Mouse (Mus musculus) forebrain, embryonic 10.5 days (tissue): ENCODE data around the gene Sapcd2. TPM values are rescaled to one million over a fixed set of nuclear protein-coding genes. Genes with fewer than 3 reads are reported as not detected.
"Not testable (repeated sequence)": the region's sequence is repeated elsewhere in the genome, so short reads cannot be mapped to it uniquely, and the experiment has no call there.

Source experiments
- DNase-seq: peaks from one replicate; pipeline ENCODE4 v3.0.0-alpha.2; 2017; ENCODE audit warnings: low spot score; ENCODE audit errors: extremely low spot score
- H3K27ac ChIP-seq: fragments of 300-500 bp; sonication (generic); 2 replicates; pipeline ENCODE4 v1.5.1; 2016; ENCODE audit warnings: mild to moderate bottlenecking
- H3K27me3 ChIP-seq: fragments of 300-500 bp; sonication (generic); 2 replicates; pipeline ENCODE4 v1.6.1; 2016; ENCODE audit warnings: mild to moderate bottlenecking; ENCODE audit not compliant: poor library complexity, severe bottlenecking
- H3K36me3 ChIP-seq: fragments of 300-500 bp; sonication (generic); replicated peaks from 2 replicates; pipeline ENCODE4 v1.6.1; 2016; ENCODE audit warnings: mild to moderate bottlenecking, moderate library complexity
- H3K4me1 ChIP-seq: fragments of 300-500 bp; sonication (generic); 2 replicates; pipeline ENCODE4 v1.6.1; 2016
- H3K4me3 ChIP-seq: fragments of 300-500 bp; sonication (generic); 2 replicates; pipeline ENCODE4 v1.5.1; 2016; ENCODE audit warnings: mild to moderate bottlenecking, moderate library complexity
- H3K9me3 ChIP-seq: fragments of 300-500 bp; sonication (generic); 2 replicates; pipeline ENCODE4 v1.6.1; 2016; ENCODE audit warnings: mild to moderate bottlenecking, moderate library complexity
- WGBS: fragments of 180-500 bp; shearing (Covaris S2); methylation state at CpG from one replicate; pipeline ENCODE4 v1.1.7; 2016; 5-methylcytosine and 5-hydroxymethylcytosine counted together
- polyA plus RNA-seq: library from polyadenylated mRNA; unstranded; fragments of >200 nt; fragmentation: Nextera tagmentation; extraction: Ambion mirVana; gene quantifications from 2 replicates; pipeline ENCODE4 v1.2.1, GENCODE M21; 2016

Gene Sapcd2
- polyA plus RNA-seq, 1 experiment from 2014 or later, result 96.1 TPM

GRCm38 (mm10) chr2:25413436-25413835, 41.3 kb downstream of the Sapcd2 start:
- not testable (repeated sequence) for H3K27ac ChIP-seq, DNase-seq

GRCm38 (mm10) chr2:25417426-25417825, 45.3 kb downstream of the Sapcd2 start:
- peaks cover 13% of the 10 kb centered on the region; the same call in 1 of the 2 replicates for H3K4me1 ChIP-seq
- no peak overlapping the region for H3K4me3 ChIP-seq
- 16% methylated on average over 3 of the region's 3 CpGs for WGBS
- no peaks in the 10 kb centered on the region for H3K9me3 ChIP-seq
- no peak overlapping the region for H3K27ac ChIP-seq
- H3K27me3 ChIP-seq, result peaks cover 3% of the 10 kb centered on the region; the same call in 1 of the 2 replicates
- DNase-seq, result no peak
- no peaks in the 10 kb centered on the region for H3K36me3 ChIP-seq

More at GRCm38 (mm10) chr2:25413436-25413835, 41.3 kb downstream of the Sapcd2 start:
- H3K27me3 ChIP-seq, H3K4me3 ChIP-seq, H3K4me1 ChIP-seq, H3K9me3 ChIP-seq: not testable (repeated sequence)
- H3K36me3 ChIP-seq, result peaks cover 11% of the 10 kb centered on the region

- Histone ChIP-seq H3K27ac (no peak overlapping the region), H3K27me3 (peaks cover 46% of the 10 kb centered on the region), H3K4me3 (no peak overlapping the region), H3K4me1 (peaks cover 21% of the 10 kb centered on the region), H3K9me3 (no peaks in the 10 kb centered on the region), H3K36me3 (no peaks in the 10 kb centered on the region)
- DNase-seq, result peak; percentile 64
- 20% methylated on average over 3 of the region's 3 CpGs for WGBS
Observed at GRCm38 (mm10) chr2:25421896-25422295, 49.8 kb downstream of the Sapcd2 start.

- Histone ChIP-seq H3K4me1 (peaks cover 15% of the 10 kb centered on the region), H3K27me3 (peaks cover 46% of the 10 kb centered on the region), H3K9me3 (no peaks in the 10 kb centered on the region), H3K36me3 (no peaks in the 10 kb centered on the region), H3K4me3 (no peak within 1 kb of the TSS), H3K27ac (no peak within 1 kb of the TSS; the same call in 1 of the 2 replicates)
- no peak for DNase-seq
- WGBS, result 73% methylated on average over 17 of the region's 17 CpGs
Observed at GRCm38 (mm10) chr2:25422587-25423410, 50.7 kb downstream of the Sapcd2 start, which contains the start of gene Fut7. Gene Fut7, plus strand, starts transcription at chr2:25423267.

GRCm38 (mm10) chr2:25423626-25424025, 51.5 kb downstream of the Sapcd2 start:
- H3K9me3 ChIP-seq, result no peaks in the 10 kb centered on the region
- H3K27me3 ChIP-seq, result peaks cover 46% of the 10 kb centered on the region
- H3K4me1 ChIP-seq, result peaks cover 20% of the 10 kb centered on the region
- no peaks in the 10 kb centered on the region for H3K36me3 ChIP-seq
- H3K4me3 ChIP-seq, result no peak overlapping the region
- 89% methylated on average over 1 of the region's 1 CpGs for WGBS
- no peak overlapping the region for H3K27ac ChIP-seq
- no peak for DNase-seq

- H3K36me3 ChIP-seq, result no peaks in the 10 kb centered on the region
- WGBS, result 47% methylated on average over 27 of the region's 27 CpGs
- H3K27me3 ChIP-seq, result peaks cover 63% of the 10 kb centered on the region
- no peak for DNase-seq
- H3K4me1 ChIP-seq, result peaks cover 38% of the 10 kb centered on the region
- no peak overlapping the region for H3K27ac ChIP-seq
- no peak overlapping the region for H3K4me3 ChIP-seq
- no peaks in the 10 kb centered on the region for H3K9me3 ChIP-seq
Observed at GRCm38 (mm10) chr2:25425481-25425880, 53.4 kb downstream of the Sapcd2 start.

GRCm38 (mm10) chr2:25426721-25427191, 54.6 kb downstream of the Sapcd2 start:
- peak; percentile 82 for DNase-seq
- Histone ChIP-seq H3K4me3 (no peak overlapping the region), H3K36me3 (no peaks in the 10 kb centered on the region), H3K4me1 (peaks cover 50% of the 10 kb centered on the region), H3K9me3 (no peaks in the 10 kb centered on the region), H3K27ac (no peak overlapping the region), H3K27me3 (peaks cover 70% of the 10 kb centered on the region)
- WGBS, result 27% methylated on average over 5 of the region's 5 CpGs

GRCm38 (mm10) chr2:25427256-25427655, 55.1 kb downstream of the Sapcd2 start:
- no peak overlapping the region for H3K4me3 ChIP-seq
- no peaks in the 10 kb centered on the region for H3K36me3 ChIP-seq
- H3K27ac ChIP-seq, result no peak overlapping the region
- peaks cover 50% of the 10 kb centered on the region for H3K4me1 ChIP-seq
- H3K9me3 ChIP-seq, result no peaks in the 10 kb centered on the region
- no peak for DNase-seq
- peaks cover 69% of the 10 kb centered on the region for H3K27me3 ChIP-seq
- WGBS, result 92% methylated on average over 5 of the region's 5 CpGs

Other genes starting within 250 kb of the Sapcd2 start
- 37.4 and 40.7 TPM in 2 replicates for gene Nrarp, start 191.6 kb upstream of the Sapcd2 start, polyA plus RNA-seq
- gene Tor4a, start 175.4 kb upstream of the Sapcd2 start, polyA plus RNA-seq, result 1.3 and 1.5 TPM in 2 replicates
- 128 and 130 TPM in 2 replicates for gene Nelfb, start 160.8 kb upstream of the Sapcd2 start, polyA plus RNA-seq
- not detected in 2 replicates for gene Stpg3, start 157.7 kb upstream of the Sapcd2 start, polyA plus RNA-seq
- gene Fam166a, start 153.6 kb upstream of the Sapcd2 start, polyA plus RNA-seq, result 0.67 and 0.80 TPM in 2 replicates
- 736 and 780 TPM in 2 replicates for gene Tubb4b, start 147.6 kb upstream of the Sapcd2 start, polyA plus RNA-seq
- not detected in 2 replicates for gene Slc34a3, start 138.0 kb upstream of the Sapcd2 start, polyA plus RNA-seq
- gene Rnf224, start 135.5 kb upstream of the Sapcd2 start, polyA plus RNA-seq, result not detected in 2 replicates
- 23.3 and 26.5 TPM in 2 replicates for gene Rnf208, start 130.1 kb upstream of the Sapcd2 start, polyA plus RNA-seq
- gene Cysrt1, start 129.9 kb upstream of the Sapcd2 start, polyA plus RNA-seq, result 0.18 and 0.22 TPM in 2 replicates
- 6.9 and 7.0 TPM in 2 replicates for gene AL732309.1, start 125.5 kb upstream of the Sapcd2 start, polyA plus RNA-seq
- gene Tmem203, start 116.9 kb upstream of the Sapcd2 start, polyA plus RNA-seq, result 15.9 and 17.9 TPM in 2 replicates
- gene Tprn, start 109.7 kb upstream of the Sapcd2 start, polyA plus RNA-seq, result 6.5 and 8.3 TPM in 2 replicates
- 231 and 247 TPM in 2 replicates for gene Ssna1, start 99.9 kb upstream of the Sapcd2 start, polyA plus RNA-seq
- 136 and 142 TPM in 2 replicates for gene Anapc2, start 99.8 kb upstream of the Sapcd2 start, polyA plus RNA-seq
- not detected in 2 replicates for gene Tmem210, start 84.2 kb upstream of the Sapcd2 start, polyA plus RNA-seq
- gene Lrrc26, start 82.4 kb upstream of the Sapcd2 start, polyA plus RNA-seq, result not detected in 2 replicates
- 0.87 and 1.3 TPM in 2 replicates for gene Grin1, start 53.1 kb upstream of the Sapcd2 start, polyA plus RNA-seq
- 53.5 and 58.9 TPM in 2 replicates for gene Man1b1, start 40.0 kb upstream of the Sapcd2 start, polyA plus RNA-seq
- gene Dpp7, start 16.0 kb upstream of the Sapcd2 start, polyA plus RNA-seq, result 17.6 and 21.8 TPM in 2 replicates
- 7.3 and 7.9 TPM in 2 replicates for gene Uap1l1, start 6.6 kb upstream of the Sapcd2 start, polyA plus RNA-seq
- gene Entpd2, start 23.6 kb downstream of the Sapcd2 start, polyA plus RNA-seq, result 0.11 TPM in 1 of 2 replicates, not detected in the other
- 53.4 and 62.2 TPM in 2 replicates for gene Npdc1, start 27.0 kb downstream of the Sapcd2 start, polyA plus RNA-seq
- not detected in 2 replicates for gene Fut7, start 50.9 kb downstream of the Sapcd2 start, polyA plus RNA-seq
- 8.8 and 9.0 TPM in 2 replicates for gene Abca2, start 56.4 kb downstream of the Sapcd2 start, polyA plus RNA-seq
- 0.57 TPM in 2 replicates for gene Clic3, start 84.5 kb downstream of the Sapcd2 start, polyA plus RNA-seq
- gene Paxx, start 88.8 kb downstream of the Sapcd2 start, polyA plus RNA-seq, result 12.4 and 15.5 TPM in 2 replicates
- gene Ptgds, start 97.7 kb downstream of the Sapcd2 start, polyA plus RNA-seq, result 0.31 TPM in 1 of 2 replicates, not detected in the other
- not detected in 2 replicates for gene Lcn12, start 121.6 kb downstream of the Sapcd2 start, polyA plus RNA-seq
- 90.7 and 93.9 TPM in 2 replicates for gene Fbxw5, start 128.4 kb downstream of the Sapcd2 start, polyA plus RNA-seq
- gene C8g, start 129.4 kb downstream of the Sapcd2 start, polyA plus RNA-seq, result 6.3 and 7.2 TPM in 2 replicates
- gene Traf2, start 174.6 kb downstream of the Sapcd2 start, polyA plus RNA-seq, result 40.2 and 42.6 TPM in 2 replicates
- gene Edf1, start 185.5 kb downstream of the Sapcd2 start, polyA plus RNA-seq, result 337 and 341 TPM in 2 replicates
- gene Mamdc4, start 202.5 kb downstream of the Sapcd2 start, polyA plus RNA-seq, result 5.0 and 7.0 TPM in 2 replicates
- 162 and 165 TPM in 2 replicates for gene Phpt1, start 202.9 kb downstream of the Sapcd2 start, polyA plus RNA-seq
- gene Ajm1, start 209.4 kb downstream of the Sapcd2 start, polyA plus RNA-seq, result 0.02 TPM in 1 of 2 replicates, not detected in the other
- 78.3 and 80.8 TPM in 2 replicates for gene Rabl6, start 236.2 kb downstream of the Sapcd2 start, polyA plus RNA-seq
- gene Ccdc183, start 245.4 kb downstream of the Sapcd2 start, polyA plus RNA-seq, result 0.09 TPM in 2 replicates
- 16.4 and 17.9 TPM in 2 replicates for gene Tmem141, start 249.7 kb downstream of the Sapcd2 start, polyA plus RNA-seq